Mouse (Mus musculus) C2C12 (cell line): ENCODE data around the gene Cldn10. TPM values are rescaled to one million over a fixed set of nuclear protein-coding genes. Genes with fewer than 3 reads are reported as not detected.
"Not testable (repeated sequence)": the region's sequence is repeated elsewhere in the genome, so short reads cannot be mapped to it uniquely, and the experiment has no call there.

Experiments
- H3K27me3 ChIP-seq: one replicate; pipeline ENCODE4 v1.6.1; 2011; ENCODE audit not compliant: control insufficient read depth, insufficient read depth, insufficient read length
- H3K36me3 ChIP-seq: one replicate; pipeline ENCODE4 v1.6.1; 2011; ENCODE audit not compliant: control insufficient read depth, insufficient read depth
- H3K4me3 ChIP-seq: one replicate; pipeline ENCODE4 v1.5.1; 2011; ENCODE audit warnings: mild to moderate bottlenecking, control low read depth; ENCODE audit not compliant: poor library complexity, insufficient read depth, severe bottlenecking
- H3K79me2 ChIP-seq: one replicate; pipeline ENCODE4 v1.6.1; 2011; ENCODE audit not compliant: control insufficient read depth, insufficient read depth
- H3K79me3 ChIP-seq: one replicate; pipeline ENCODE4 v1.6.1; 2011; ENCODE audit warnings: low read depth, control low read depth
- H3ac ChIP-seq: one replicate; pipeline ENCODE3; 2011; ENCODE audit warnings: low read depth; ENCODE audit not compliant: control insufficient read depth, insufficient read length
- CEBPB ChIP-seq: IDR thresholded peaks from one replicate; pipeline ENCODE4 v1.6.1; 2011; ENCODE audit warnings: low read depth, mild to moderate bottlenecking, control low read depth, moderate library complexity
- CTCF ChIP-seq: IDR thresholded peaks from one replicate; pipeline ENCODE4 v1.5.1; 2011; ENCODE audit not compliant: control insufficient read depth, insufficient read depth, insufficient read length
- FOSL1 ChIP-seq: IDR thresholded peaks from one replicate; pipeline ENCODE4 v1.8.0; 2011; ENCODE audit warnings: mild to moderate bottlenecking, low read length; ENCODE audit not compliant: poor library complexity, insufficient read depth, severe bottlenecking
- MAX ChIP-seq: IDR thresholded peaks from one replicate; pipeline ENCODE4 v1.6.1; 2011; ENCODE audit warnings: mild to moderate bottlenecking, control low read depth
- MYOD1 ChIP-seq: IDR thresholded peaks from one replicate; pipeline ENCODE4 v1.6.1; 2011; ENCODE audit warnings: low read depth; ENCODE audit not compliant: control insufficient read depth, insufficient read length
- MYOG ChIP-seq: IDR thresholded peaks from one replicate; pipeline ENCODE4 v1.6.1; 2011; ENCODE audit not compliant: control insufficient read depth, insufficient read length; ENCODE audit errors: extremely low read depth
- USF1 ChIP-seq: IDR thresholded peaks from one replicate; pipeline ENCODE4 v1.6.1; 2011; ENCODE audit warnings: low read depth, mild to moderate bottlenecking, control low read depth, moderate library complexity
- polyA plus RNA-seq: library from polyadenylated mRNA; unstranded; fragments of >200 nt; fragmentation: generic; extraction: Trizol; gene quantifications from one replicate; pipeline ENCODE4 v1.2.1, GENCODE M21; 2012; ENCODE audit warnings: missing spikeins

Cldn10 gene
- polyA plus RNA-seq, 1 experiment, result not detected

DNA sequence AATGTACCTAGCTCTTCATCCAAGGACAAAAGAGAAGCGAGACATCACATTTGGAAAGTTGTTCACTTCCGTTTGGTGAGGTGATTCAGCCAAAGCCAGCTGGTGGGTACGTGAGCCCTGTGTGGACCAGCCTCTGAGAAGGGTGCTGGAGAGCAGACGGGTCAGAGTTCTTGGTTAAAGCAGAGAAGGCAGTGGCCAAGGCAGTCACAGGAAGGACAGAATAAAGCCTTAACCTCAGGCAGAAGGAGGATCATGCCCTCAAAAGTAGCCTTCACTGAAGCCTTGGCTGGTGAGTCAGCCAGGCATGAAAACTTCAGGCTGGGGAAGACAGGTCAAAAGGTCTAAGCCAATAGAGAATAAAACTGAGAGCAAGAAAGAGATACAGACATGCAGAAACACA lies 22.0 kb downstream of the Cldn10 start:
- Histone ChIP-seq H3K27me3 (no peaks in the 10 kb centered on the region), H3K79me3 (no peaks in the 10 kb centered on the region), H3ac (no peak overlapping the region), H3K79me2 (no peaks in the 10 kb centered on the region), H3K4me3 (no peak overlapping the region), H3K36me3 (no peaks in the 10 kb centered on the region)
- TF ChIP-seq USF1 (no peak), CTCF (no peak), FOSL1 (no peak), MYOD1 (no peak), MYOG (no peak), CEBPB (no peak), MAX (no peak)

DNA sequence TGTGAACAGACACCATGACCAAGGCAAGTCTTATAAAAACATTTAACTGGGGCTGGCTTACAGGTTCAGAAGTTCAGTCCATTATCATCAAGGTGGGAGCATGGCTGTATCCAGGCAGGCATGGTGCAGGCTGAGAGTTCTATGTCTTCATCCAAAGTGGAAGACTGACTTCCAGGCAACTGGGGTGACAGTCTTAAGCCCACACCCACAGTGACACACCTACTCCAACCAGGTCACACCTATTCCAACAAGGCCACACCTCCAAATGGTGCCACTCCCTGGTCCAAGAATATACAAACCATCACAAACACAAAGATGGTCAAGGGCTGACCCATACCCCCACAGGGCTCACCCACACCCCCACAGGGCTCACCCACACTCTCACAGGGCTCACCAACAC lies 23.5 kb downstream of the Cldn10 start:
- H3K27me3 ChIP-seq, H3ac ChIP-seq, H3K36me3 ChIP-seq, H3K4me3 ChIP-seq, H3K79me2 ChIP-seq, H3K79me3 ChIP-seq: not testable (repeated sequence)

GRCm38 (mm10) chr14:118813111-118813510 lies 25.4 kb downstream of the Cldn10 start:
- H3K79me3 ChIP-seq, result no peaks in the 10 kb centered on the region

DNA sequence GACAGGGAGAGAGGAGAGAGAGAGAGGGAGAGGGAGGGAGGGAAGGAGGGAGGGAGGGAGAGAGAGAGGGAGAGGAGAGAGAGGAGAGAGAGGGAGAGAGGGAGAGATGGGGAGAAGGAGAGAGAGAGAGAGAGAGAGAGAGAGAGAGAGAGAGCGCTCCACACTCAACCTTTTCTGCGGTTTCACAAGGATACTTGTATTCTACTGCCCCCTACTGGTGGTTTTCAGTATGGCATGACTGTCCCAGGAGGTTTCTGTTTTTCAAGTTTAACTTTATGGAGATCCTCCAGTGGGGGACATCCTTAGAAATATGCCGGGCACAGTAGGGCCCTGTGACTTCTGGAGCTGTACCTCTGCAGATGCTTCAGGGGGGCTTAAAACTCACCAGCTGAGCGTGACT lies 28.8 kb downstream of the Cldn10 start:
- no peak overlapping the region for H3ac ChIP-seq
- H3K4me3 ChIP-seq, result no peak overlapping the region
- no peaks in the 10 kb centered on the region for H3K79me2 ChIP-seq
- no peaks in the 10 kb centered on the region for H3K27me3 ChIP-seq
- no peaks in the 10 kb centered on the region for H3K79me3 ChIP-seq
- TF ChIP-seq MAX, result no peak
- TF ChIP-seq FOSL1, result no peak
- no peak for TF ChIP-seq USF1
- no peak for TF ChIP-seq MYOD1
- TF ChIP-seq MYOG, result no peak
- no peak for TF ChIP-seq CEBPB
- no peak for TF ChIP-seq CTCF
- H3K36me3 ChIP-seq, result no peaks in the 10 kb centered on the region

More at GRCm38 (mm10) chr14:118813111-118813510, 25.4 kb downstream of the Cldn10 start:
- H3K79me2 ChIP-seq, result no peaks in the 10 kb centered on the region
- H3K27me3 ChIP-seq, result no peaks in the 10 kb centered on the region
- H3K4me3 ChIP-seq, result no peak overlapping the region
- no peaks in the 10 kb centered on the region for H3K36me3 ChIP-seq
- no peak overlapping the region for H3ac ChIP-seq
- TF ChIP-seq MAX, result no peak
- TF ChIP-seq USF1, result no peak
- TF ChIP-seq CTCF, result no peak
- TF ChIP-seq MYOD1, result no peak
- TF ChIP-seq MYOG, result no peak
- no peak for TF ChIP-seq FOSL1
- no peak for TF ChIP-seq CEBPB

DNA sequence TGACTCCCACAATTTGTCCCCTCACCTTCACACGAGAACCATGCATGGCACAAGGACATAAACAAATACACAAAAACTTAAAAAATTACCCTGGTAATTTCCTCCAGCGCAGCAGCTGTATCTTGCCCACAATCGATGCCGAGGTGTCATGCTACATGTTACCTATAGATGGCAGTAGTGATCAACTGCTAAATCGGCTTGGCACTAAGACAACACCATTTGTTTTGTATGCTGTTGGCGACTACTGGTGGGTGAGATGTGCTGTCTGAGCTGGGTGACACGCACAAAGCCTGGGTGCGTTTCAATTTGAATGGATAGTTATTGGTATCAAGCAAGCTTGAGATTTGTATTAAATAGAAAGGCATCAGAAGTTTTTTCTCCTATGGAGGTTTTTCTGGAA lies 32.4 kb downstream of the Cldn10 start:
- no peak for TF ChIP-seq USF1
- no peak for TF ChIP-seq CEBPB
- TF ChIP-seq MYOG, result no peak
- peak; percentile 57 for TF ChIP-seq CTCF
- TF ChIP-seq MYOD1, result no peak
- no peak for TF ChIP-seq MAX
- TF ChIP-seq FOSL1, result no peak
- no peaks in the 10 kb centered on the region for H3K79me2 ChIP-seq
- H3K4me3 ChIP-seq, result no peak overlapping the region
- H3ac ChIP-seq, result no peak overlapping the region
- no peaks in the 10 kb centered on the region for H3K36me3 ChIP-seq
- no peaks in the 10 kb centered on the region for H3K79me3 ChIP-seq
- no peaks in the 10 kb centered on the region for H3K27me3 ChIP-seq

GRCm38 (mm10) chr14:118822816-118823215 lies 35.1 kb downstream of the Cldn10 start:
- no peaks in the 10 kb centered on the region for H3K27me3 ChIP-seq
- no peaks in the 10 kb centered on the region for H3K36me3 ChIP-seq
- no peak for TF ChIP-seq CEBPB
- TF ChIP-seq MYOG, result no peak
- no peak overlapping the region for H3K4me3 ChIP-seq
- no peaks in the 10 kb centered on the region for H3K79me2 ChIP-seq
- no peak overlapping the region for H3ac ChIP-seq
- H3K79me3 ChIP-seq, result no peaks in the 10 kb centered on the region

DNA sequence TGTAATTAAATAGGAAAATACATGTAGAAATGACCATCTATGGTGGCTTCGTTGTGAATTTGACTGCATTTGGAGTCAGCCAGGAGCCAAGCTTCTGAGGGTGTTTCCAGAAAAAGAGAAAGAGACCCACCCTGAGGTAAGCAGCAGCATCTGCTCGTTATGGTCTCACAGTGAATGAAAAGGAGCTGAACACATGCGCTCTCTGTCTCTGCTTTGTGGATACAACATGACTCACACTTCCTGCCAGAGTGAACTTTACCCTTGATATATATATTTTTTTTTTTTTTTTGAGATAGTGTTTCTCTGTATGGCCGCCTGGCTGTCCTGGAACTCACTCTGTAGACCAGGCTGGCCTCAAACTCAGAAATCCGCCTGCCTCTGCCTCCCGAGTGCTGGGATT lies 35.6 kb downstream of the Cldn10 start:
- TF ChIP-seq MYOD1, result no peak
- no peak for TF ChIP-seq CEBPB
- TF ChIP-seq USF1, result no peak
- no peak for TF ChIP-seq CTCF
- no peak for TF ChIP-seq MAX
- no peak for TF ChIP-seq MYOG
- no peak for TF ChIP-seq FOSL1
- H3K79me3 ChIP-seq, result no peaks in the 10 kb centered on the region
- H3K4me3 ChIP-seq, result no peak overlapping the region
- no peaks in the 10 kb centered on the region for H3K79me2 ChIP-seq
- no peak overlapping the region for H3ac ChIP-seq
- H3K27me3 ChIP-seq, result no peaks in the 10 kb centered on the region
- no peaks in the 10 kb centered on the region for H3K36me3 ChIP-seq
